ENCODE assay signal across 8 mouse cellular contexts in the genomic region with DNA sequence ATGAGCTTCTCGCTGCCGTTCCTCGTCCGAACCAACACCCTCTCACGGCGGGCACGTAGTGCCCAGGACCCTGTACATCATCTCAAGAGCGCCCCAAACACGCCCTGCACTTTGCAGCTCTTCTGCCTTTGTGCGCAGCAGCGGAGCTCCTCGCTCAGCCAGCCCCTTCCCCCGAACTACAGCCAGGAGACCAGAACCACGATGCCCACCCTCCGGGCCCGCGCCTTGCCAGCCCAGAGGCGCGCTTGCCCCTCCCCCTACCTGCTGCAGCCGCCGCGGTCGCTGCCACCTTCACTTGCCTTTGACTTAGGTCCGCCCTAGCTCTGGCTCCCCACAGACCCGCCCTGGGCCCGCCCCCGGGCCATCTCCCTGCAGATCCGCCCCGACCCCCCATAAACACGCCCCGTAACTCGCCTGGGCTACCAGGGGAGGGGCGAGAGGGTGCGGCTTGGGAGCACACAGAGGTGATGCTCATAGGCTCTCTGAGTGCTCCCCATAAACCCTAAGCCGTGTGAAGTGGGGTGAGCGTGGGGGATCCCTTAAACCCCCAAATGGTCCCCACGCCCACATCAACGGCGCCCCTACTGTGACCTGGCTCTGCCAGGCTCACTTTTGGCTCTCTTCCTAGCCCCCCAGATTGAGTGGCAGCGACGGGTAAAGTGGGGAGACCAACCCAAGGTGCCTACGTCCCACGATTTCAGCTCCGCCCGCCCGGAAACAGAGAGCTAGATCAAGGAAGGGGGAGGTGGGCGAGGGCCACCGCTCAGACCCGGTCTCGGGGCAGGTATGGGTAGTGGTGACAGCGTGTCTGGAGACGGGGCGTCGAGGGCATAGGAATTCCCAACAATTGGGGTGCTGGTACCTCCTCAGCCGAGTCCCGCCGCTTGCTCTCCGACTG. TPM values are rescaled to one million over a fixed set of nuclear protein-coding genes. Genes with fewer than 3 reads are reported as not detected.
DNase-seq lines count a peak whose midpoint lies in the region; ATAC-seq and TF ChIP-seq lines count a peak whose summit lies in the region.

No protein-coding gene starts in this region.

- H3K9me3 ChIP-seq in hindbrain, embryonic 13.5 days = no peaks in the 10 kb centered on the region
- no peaks in the 10 kb centered on the region for H3K9me3 ChIP-seq in lung, postnatal 0 days (ENCODE audit: low read length)

- DNase-seq in MN1 (ENCODE audit: low spot score) = peak; percentile 79
- DNase-seq in cerebellum, postnatal 14 days = peak; percentile 71 to 72
- peak; percentile 44 to 58 for DNase-seq in frontal cortex, postnatal 36 days (ENCODE audit: low spot score in 2 of 2)
- peak; percentile 40 to 54 for DNase-seq in layer of hippocampus, postnatal 25 days (ENCODE audit: extremely low spot score in 1 of 2, low spot score in 1 of 2)
- peak; percentile 93 for DNase-seq in lung, postnatal 0 days (ENCODE audit: low spot score)
- peak; percentile 85 for DNase-seq in ovary, adult 18-20 months (ENCODE audit: low spot score)
- peak; percentile 97 for DNase-seq in thymus, postnatal 0 days (ENCODE audit: low spot score)

- H3K36me3 ChIP-seq in hindbrain, embryonic 13.5 days = no peaks in the 10 kb centered on the region
- H3K36me3 ChIP-seq in lung, postnatal 0 days (ENCODE audit: insufficient read depth, low read length) = no peaks in the 10 kb centered on the region

- peak overlapping the region; percentile 81 for H3K27ac ChIP-seq in hindbrain, embryonic 13.5 days
- peak overlapping the region; percentile 94 for H3K27ac ChIP-seq in lung, postnatal 0 days (ENCODE audit: low read length)

- WGBS in hindbrain, embryonic 13.5 days = under 1% methylated on average over 58 of the region's 58 CpGs
- under 1% methylated on average over 52 of the region's 58 CpGs for WGBS in lung, postnatal 0 days

- no peak for TF ChIP-seq EP300 in lung, postnatal 0 days (IDR thresholded peaks at IDR 0.05)

- peak overlapping the region; percentile 64 for H3K4me3 ChIP-seq in hindbrain, embryonic 13.5 days
- peak overlapping the region; percentile 57 for H3K4me3 ChIP-seq in lung, postnatal 0 days (ENCODE audit: low read depth, low read length)

- no peak for TF ChIP-seq CTCF in lung, postnatal 0 days (IDR thresholded peaks at IDR 0.05)

- H3K9ac ChIP-seq in hindbrain, embryonic 13.5 days = peak overlapping the region; percentile 83
- peak overlapping the region; percentile 74 for H3K9ac ChIP-seq in lung, postnatal 0 days (replicated peaks; ENCODE audit: low read depth)

- peaks cover 24% of the 10 kb centered on the region for H3K27me3 ChIP-seq in hindbrain, embryonic 13.5 days
- H3K27me3 ChIP-seq in lung, postnatal 0 days (replicated peaks; ENCODE audit: insufficient read depth, low read length) = no peaks in the 10 kb centered on the region

- H3K4me2 ChIP-seq in hindbrain, embryonic 13.5 days = peak overlapping the region; percentile 98
- peak overlapping the region; percentile 78 for H3K4me2 ChIP-seq in lung, postnatal 0 days (replicated peaks; ENCODE audit: low read depth, low read length)

- ATAC-seq in hindbrain, embryonic 13.5 days (ENCODE audit: low FRiP score) = peak; percentile 71
- peak; percentile 86 for ATAC-seq in lung, postnatal 0 days

- peaks cover 23% of the 10 kb centered on the region for H3K4me1 ChIP-seq in hindbrain, embryonic 13.5 days (replicated peaks)
- H3K4me1 ChIP-seq in lung, postnatal 0 days (ENCODE audit: insufficient read depth, low read depth, low read length) = peaks cover 8% of the 10 kb centered on the region; the same call in 1 of the 2 replicates

RNA-seq across cellular contexts. Expression of a gene that starts 0.6 kb away (rescaled TPM):
- 108 and 144 TPM in 2 replicates for polyA plus RNA-seq in hindbrain, embryonic 13.5 days (2015; fragmentation: Nextera tagmentation; extraction: Ambion mirVana)
- 100 to 1,000 TPM; 823 to 845 TPM for total RNA-seq in layer of hippocampus, postnatal 25 days (2021)
- 94.9 and 103 TPM in 2 replicates for polyA plus RNA-seq in lung, postnatal 0 days (2015; fragmentation: Nextera tagmentation; extraction: Ambion mirVana)
- polyA plus RNA-seq in thymus, postnatal 0 days (2015; fragmentation: Nextera tagmentation; extraction: Ambion mirVana) = 14.8 and 16.6 TPM in 2 replicates

RNA-seq across cellular contexts. Expression of a gene that starts 4.9 kb away (rescaled TPM):
- polyA plus RNA-seq in hindbrain, embryonic 13.5 days (2015; fragmentation: Nextera tagmentation; extraction: Ambion mirVana) = not detected in 2 replicates
- not detected for total RNA-seq in layer of hippocampus, postnatal 25 days (2021)
- not detected in 2 replicates for polyA plus RNA-seq in lung, postnatal 0 days (2015; fragmentation: Nextera tagmentation; extraction: Ambion mirVana)
- polyA plus RNA-seq in thymus, postnatal 0 days (2015; fragmentation: Nextera tagmentation; extraction: Ambion mirVana) = not detected in 2 replicates

RNA-seq across cellular contexts. Expression of a gene that starts 9.3 kb away (rescaled TPM):
- not detected in 2 replicates for polyA plus RNA-seq in hindbrain, embryonic 13.5 days (2015; fragmentation: Nextera tagmentation; extraction: Ambion mirVana)
- not detected for total RNA-seq in layer of hippocampus, postnatal 25 days (2021)
- not detected in 2 replicates for polyA plus RNA-seq in lung, postnatal 0 days (2015; fragmentation: Nextera tagmentation; extraction: Ambion mirVana)
- not detected in 2 replicates for polyA plus RNA-seq in thymus, postnatal 0 days (2015; fragmentation: Nextera tagmentation; extraction: Ambion mirVana)

RNA-seq across cellular contexts. Expression of a gene that starts 20.6 kb away (rescaled TPM):
- polyA plus RNA-seq in hindbrain, embryonic 13.5 days (2015; fragmentation: Nextera tagmentation; extraction: Ambion mirVana) = 1.7 and 1.8 TPM in 2 replicates
- 1 to 10 TPM; 4.8 to 6.6 TPM for total RNA-seq in layer of hippocampus, postnatal 25 days (2021)
- 3.7 and 3.8 TPM in 2 replicates for polyA plus RNA-seq in lung, postnatal 0 days (2015; fragmentation: Nextera tagmentation; extraction: Ambion mirVana)
- polyA plus RNA-seq in thymus, postnatal 0 days (2015; fragmentation: Nextera tagmentation; extraction: Ambion mirVana) = 0.14 and 0.26 TPM in 2 replicates

RNA-seq across cellular contexts. Expression of a gene that starts 28.7 kb away (rescaled TPM):
- 82.5 and 86.0 TPM in 2 replicates for polyA plus RNA-seq in hindbrain, embryonic 13.5 days (2015; fragmentation: Nextera tagmentation; extraction: Ambion mirVana)
- total RNA-seq in layer of hippocampus, postnatal 25 days (2021) = 10 to 100 TPM; 25.2 to 38.9 TPM
- polyA plus RNA-seq in lung, postnatal 0 days (2015; fragmentation: Nextera tagmentation; extraction: Ambion mirVana) = 25.3 and 33.9 TPM in 2 replicates
- 41.9 and 50.0 TPM in 2 replicates for polyA plus RNA-seq in thymus, postnatal 0 days (2015; fragmentation: Nextera tagmentation; extraction: Ambion mirVana)

Comparison
In these comparisons a context has a peak if more than half of its experiments do, and no peak if none do; other contexts are left out.
1. Peak in every context shown above with its lines: DNase-seq, ATAC-seq, H3K4me3 ChIP-seq and H3K27ac ChIP-seq.
2. DNase-seq: peak in every context shown above with its lines; median percentile 97 in thymus, postnatal 0 days; 93 in lung, postnatal 0 days; 85 in ovary, adult 18-20 months; 79 in MN1; 72 in cerebellum, postnatal 14 days; 51 in frontal cortex, postnatal 36 days; 47 in layer of hippocampus, postnatal 25 days.